Mouse (Mus musculus) liver, embryonic 16.5 days (tissue): ENCODE results near the gene Nasp. TPM values are rescaled to one million over a fixed set of nuclear protein-coding genes. Genes with fewer than 3 reads are reported as not detected.
"Not testable (repeated sequence)": the region's sequence is repeated elsewhere in the genome, so short reads cannot be mapped to it uniquely, and the experiment has no call there.

ENCODE experiments used
- ATAC-seq: fragments of 200-750 bp; cut with Nextera tagmentation; 2 replicates; pipeline ENCODE4 v1.8.0; 2017; ENCODE audit warnings: low read depth, mild to moderate bottlenecking, moderate number of reproducible peaks, moderate library complexity
- H3K27ac ChIP-seq: fragments of 300-500 bp; sonication (generic); 2 replicates; pipeline ENCODE4 v1.5.1; 2014; ENCODE audit warnings: mild to moderate bottlenecking, low read length
- H3K27me3 ChIP-seq: fragments of 300-500 bp; sonication (generic); 2 replicates; pipeline ENCODE4 v1.6.1; 2014; ENCODE audit warnings: low read depth, low read length, mixed read lengths; ENCODE audit not compliant: control insufficient read depth, insufficient read depth
- H3K36me3 ChIP-seq: fragments of 300-500 bp; sonication (generic); 2 replicates; pipeline ENCODE4 v1.6.1; 2014; ENCODE audit warnings: mild to moderate bottlenecking; ENCODE audit not compliant: control insufficient read depth, insufficient read depth
- H3K4me1 ChIP-seq: fragments of 300-500 bp; sonication (generic); 2 replicates; pipeline ENCODE4 v1.6.1; 2014; ENCODE audit warnings: low read depth, low read length, mixed read lengths; ENCODE audit not compliant: control insufficient read depth
- H3K4me2 ChIP-seq: fragments of 300-500 bp; sonication (generic); 2 replicates; pipeline ENCODE4 v1.6.1; 2014; ENCODE audit warnings: low read depth, low read length, mixed read lengths
- H3K4me3 ChIP-seq: fragments of 300-500 bp; sonication (generic); 2 replicates; pipeline ENCODE4 v1.5.1; 2014; ENCODE audit warnings: low read depth, mild to moderate bottlenecking, low read length
- H3K9ac ChIP-seq: fragments of 300-500 bp; sonication (generic); 2 replicates; pipeline ENCODE4 v1.6.1; 2014; ENCODE audit warnings: low read depth, low read length
- H3K9me3 ChIP-seq: fragments of 300-500 bp; sonication (generic); replicated peaks from 2 replicates; pipeline ENCODE4 v1.6.1; 2016; ENCODE audit warnings: low read length; ENCODE audit not compliant: control insufficient read depth
- WGBS: fragments of 180-500 bp; shearing (Covaris S2); extraction: QIAGEN DNeasy Blood & Tissue Kit; methylation state at CpG from one replicate; pipeline ENCODE4 v1.1.7; 2014; ENCODE audit not compliant: insufficient replicate concordance; 5-methylcytosine and 5-hydroxymethylcytosine counted together
- polyA plus RNA-seq: library from polyadenylated mRNA; unstranded; fragments of >200 nt; fragmentation: Nextera tagmentation; extraction: Ambion mirVana; gene quantifications from 2 replicates; pipeline ENCODE4 v1.2.1, GENCODE M21; 2015

Nasp gene
- 38.4 and 45.2 TPM in 2 replicates for polyA plus RNA-seq

DNA sequence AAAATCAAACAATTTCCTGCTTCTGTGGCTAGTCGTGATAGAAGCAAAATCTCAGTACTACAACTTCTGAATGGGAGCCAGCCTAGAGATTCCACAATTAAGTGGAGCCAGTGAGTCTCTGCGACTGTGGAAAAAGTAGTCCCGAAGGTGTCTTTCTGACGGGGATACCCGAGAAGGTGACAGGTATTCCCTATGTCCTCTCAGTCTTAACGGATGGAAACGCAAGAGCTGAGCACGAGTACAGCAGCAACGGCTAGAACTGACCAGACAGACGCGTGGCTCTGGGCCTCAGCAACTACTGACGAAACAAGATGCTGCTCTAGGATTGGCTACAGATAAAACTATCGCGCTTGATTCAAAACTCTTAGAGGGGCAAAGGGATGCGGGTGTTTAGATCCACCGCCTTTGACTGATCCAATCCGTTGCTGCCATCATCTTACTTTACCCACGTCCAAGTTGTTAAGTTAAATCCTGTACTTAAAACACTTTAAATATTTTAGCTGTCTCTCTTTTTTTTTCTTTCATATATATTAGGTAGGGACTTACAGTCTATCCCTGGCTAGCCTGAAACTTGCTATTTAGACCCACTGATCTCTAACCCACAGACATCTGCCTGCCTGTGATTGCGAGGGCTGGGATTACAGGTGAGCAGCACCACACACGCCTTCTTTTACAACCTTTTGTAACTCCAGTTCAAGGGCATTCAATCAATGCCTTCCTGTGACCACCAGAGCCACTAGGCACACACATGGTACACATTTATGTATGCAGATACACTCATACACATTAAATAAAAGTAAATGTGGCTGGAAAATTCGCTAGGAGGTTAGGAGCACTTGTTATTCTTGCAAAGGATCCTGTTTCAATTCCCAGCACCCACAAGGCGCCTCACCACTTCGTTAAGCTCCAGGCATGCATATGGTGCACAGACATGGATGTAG lies at the start of gene Nasp:
Gene Nasp, minus strand, starts transcription at position 220 of the 941 bp plus-strand sequence.
- Histone ChIP-seq H3K9me3 (no peaks in the 10 kb centered on the region), H3K4me1 (peaks cover 22% of the 10 kb centered on the region), H3K4me2 (peak within 1 kb of the TSS; percentile 98), H3K9ac (peak within 1 kb of the TSS; percentile 91), H3K36me3 (peaks cover 3% of the 10 kb centered on the region; the same call in 1 of the 2 replicates), H3K4me3 (peak within 1 kb of the TSS; percentile 98), H3K27ac (peak within 1 kb of the TSS; percentile 95), H3K27me3 (no peaks in the 10 kb centered on the region)
- peak; percentile 81 for ATAC-seq
- 7% methylated on average over 23 of the region's 23 CpGs for WGBS

DNA sequence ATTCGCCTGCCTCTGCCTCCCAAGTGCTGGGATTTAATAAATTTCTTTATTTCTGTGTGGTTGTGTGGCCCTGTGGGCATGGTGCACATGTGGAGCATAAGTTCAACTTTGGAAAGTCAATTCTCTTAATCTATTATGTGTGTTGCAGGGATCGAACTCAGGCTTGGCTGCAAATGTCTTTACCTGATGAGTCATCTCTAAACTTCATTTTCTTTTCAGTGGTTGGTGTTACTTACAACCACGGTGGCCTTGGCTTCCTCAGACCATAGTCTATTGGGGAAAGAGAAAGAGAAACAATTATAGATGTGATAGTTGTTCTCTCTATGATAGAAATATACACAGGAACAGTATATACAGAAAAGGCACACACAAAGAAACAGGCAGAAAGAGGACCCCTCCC lies 48.3 kb upstream of the Nasp start:
- Histone ChIP-seq H3K4me3 (no peak overlapping the region), H3K27ac (no peak overlapping the region), H3K9me3 (no peaks in the 10 kb centered on the region), H3K4me1 (peaks cover 10% of the 10 kb centered on the region), H3K36me3 (no peaks in the 10 kb centered on the region), H3K27me3 (no peaks in the 10 kb centered on the region), H3K9ac (no peak overlapping the region), H3K4me2 (no peak overlapping the region)
- ATAC-seq = no peak
- 61% methylated on average over 3 of the region's 3 CpGs for whole genome bisulfite sequencing

DNA sequence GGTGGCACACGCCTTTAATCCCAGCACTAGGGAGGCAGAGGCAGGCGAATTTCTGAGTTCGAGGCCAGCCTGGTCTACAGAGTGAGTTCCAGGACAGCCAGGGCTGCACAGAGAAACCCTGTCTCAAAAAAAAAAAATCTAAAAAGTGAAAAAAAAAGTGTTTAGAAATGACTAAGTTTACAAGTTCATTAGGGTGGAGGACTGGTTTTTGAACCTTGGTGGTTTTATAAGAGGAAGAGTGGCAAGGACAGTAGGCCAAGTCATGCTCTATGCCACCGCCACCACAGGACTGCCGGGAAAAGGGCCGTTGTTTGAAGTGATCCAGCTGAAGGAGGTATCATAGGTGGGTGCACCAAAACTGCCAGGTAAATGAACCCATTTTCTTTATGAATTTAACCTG lies 47.0 kb upstream of the Nasp start:
- H3K9ac ChIP-seq, H3K27ac ChIP-seq, H3K9me3 ChIP-seq, H3K4me3 ChIP-seq, ATAC-seq, H3K27me3 ChIP-seq, H3K36me3 ChIP-seq, H3K4me2 ChIP-seq, H3K4me1 ChIP-seq: not testable (repeated sequence)
- WGBS = 69% methylated on average over 6 of the region's 6 CpGs

DNA sequence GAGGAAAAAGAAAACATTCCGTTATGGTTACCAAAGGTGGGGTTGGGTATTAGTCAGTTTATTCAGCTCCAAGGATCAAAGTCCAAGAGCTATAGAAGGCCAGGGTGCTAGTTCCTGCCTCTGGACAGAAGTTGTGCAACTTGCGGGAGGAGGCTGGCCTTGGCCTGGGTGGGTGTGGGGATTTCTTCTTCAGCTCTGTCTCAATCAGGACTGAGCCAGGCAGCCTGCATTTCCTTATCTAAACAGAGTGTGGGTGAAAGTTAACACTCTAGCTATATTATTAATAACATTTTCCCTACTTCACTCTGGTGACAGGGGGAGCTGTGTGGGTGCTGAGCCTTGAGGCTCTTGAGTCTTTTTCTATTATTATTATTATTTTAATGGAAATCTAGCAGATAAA lies 45.0 kb upstream of the Nasp start:
- no peaks in the 10 kb centered on the region for H3K36me3 ChIP-seq
- no peak overlapping the region for H3K4me2 ChIP-seq
- peaks cover 10% of the 10 kb centered on the region for H3K4me1 ChIP-seq
- H3K4me3 ChIP-seq = no peak overlapping the region
- no peaks in the 10 kb centered on the region for H3K9me3 ChIP-seq
- WGBS = 29% methylated on average over 2 of the region's 2 CpGs
- peak overlapping the region; percentile 36 for H3K27ac ChIP-seq
- no peak overlapping the region for H3K9ac ChIP-seq
- H3K27me3 ChIP-seq = no peaks in the 10 kb centered on the region
- ATAC-seq = peak; percentile 92

DNA sequence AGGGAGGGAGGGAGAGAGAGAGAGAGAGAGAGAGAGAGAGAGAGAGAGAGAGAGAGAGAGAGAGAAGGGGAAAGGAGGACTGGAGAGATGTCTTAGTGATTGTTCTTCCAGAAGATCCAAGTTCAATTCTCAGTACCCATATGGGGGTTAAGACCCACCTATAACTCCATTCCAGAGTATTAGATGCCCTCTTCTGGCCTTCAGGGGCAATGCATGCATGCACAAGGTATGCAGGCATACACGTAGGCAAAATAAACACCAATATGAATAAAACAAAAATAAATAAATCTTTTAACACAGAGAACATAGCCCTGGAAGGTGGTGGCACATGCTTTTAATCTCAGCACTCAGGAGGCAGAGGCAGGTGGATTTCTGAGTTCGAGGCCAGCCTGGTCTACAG lies 41.5 kb upstream of the Nasp start:
- H3K4me2 ChIP-seq = no peak overlapping the region
- no peak overlapping the region for H3K4me3 ChIP-seq
- no peak overlapping the region for H3K9ac ChIP-seq
- H3K27ac ChIP-seq = no peak overlapping the region
- no peaks in the 10 kb centered on the region for H3K36me3 ChIP-seq
- H3K9me3 ChIP-seq = no peaks in the 10 kb centered on the region
- peaks cover 10% of the 10 kb centered on the region for H3K4me1 ChIP-seq
- no peak for ATAC-seq
- no peaks in the 10 kb centered on the region for H3K27me3 ChIP-seq
- 39% methylated on average over 2 of the region's 2 CpGs for WGBS

DNA sequence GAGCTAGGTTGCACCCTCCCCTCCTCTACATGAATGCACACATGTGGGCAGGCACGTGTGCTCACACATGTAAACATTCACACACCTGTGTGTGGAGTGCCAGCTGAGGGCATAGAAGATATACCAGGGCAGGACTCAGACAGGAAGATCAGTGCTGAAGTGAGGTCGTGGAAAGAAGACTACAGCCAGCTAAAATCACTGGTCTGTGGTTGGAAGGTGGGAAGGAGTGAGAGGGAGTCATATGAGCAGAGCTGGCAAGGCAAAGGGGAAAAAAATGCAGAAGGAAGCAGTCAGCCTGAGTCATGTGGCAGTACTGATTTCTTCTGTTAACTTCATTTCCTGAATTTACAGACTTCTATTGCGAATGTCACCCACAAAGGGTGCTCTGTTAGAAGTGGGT lies 40.4 kb upstream of the Nasp start:
- no peak overlapping the region for H3K27ac ChIP-seq
- H3K27me3 ChIP-seq = no peaks in the 10 kb centered on the region
- H3K9ac ChIP-seq = no peak overlapping the region
- H3K4me2 ChIP-seq = no peak overlapping the region
- 17% methylated on average over 3 of the region's 3 CpGs for WGBS
- no peaks in the 10 kb centered on the region for H3K36me3 ChIP-seq
- no peak overlapping the region for H3K4me3 ChIP-seq
- H3K4me1 ChIP-seq = peaks cover 6% of the 10 kb centered on the region
- no peak for ATAC-seq
- no peaks in the 10 kb centered on the region for H3K9me3 ChIP-seq

DNA sequence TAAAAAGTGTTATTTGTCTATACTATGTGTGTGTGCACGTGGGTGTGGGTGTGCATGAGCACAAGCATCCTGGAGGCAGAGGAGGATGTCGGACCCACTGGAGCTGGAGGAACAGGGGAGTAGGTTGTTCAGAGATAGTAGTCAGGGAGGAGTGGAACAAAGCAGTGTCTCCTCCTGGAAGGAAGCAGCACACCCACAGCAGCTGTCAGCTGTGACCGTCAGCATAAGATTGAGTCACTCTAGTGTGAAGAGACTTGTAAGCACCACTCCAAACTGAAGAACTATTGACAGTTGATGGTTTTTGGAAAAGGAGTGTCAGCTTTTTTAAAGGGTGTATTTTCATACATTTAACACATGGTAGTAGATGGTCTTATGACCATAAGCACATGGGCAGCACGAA lies 38.9 kb upstream of the Nasp start:
- no peaks in the 10 kb centered on the region for H3K9me3 ChIP-seq
- no peak overlapping the region for H3K4me2 ChIP-seq
- H3K36me3 ChIP-seq = no peaks in the 10 kb centered on the region
- WGBS = 37% methylated on average over 4 of the region's 4 CpGs
- ATAC-seq = no peak
- no peak overlapping the region for H3K4me3 ChIP-seq
- no peaks in the 10 kb centered on the region for H3K4me1 ChIP-seq
- no peak overlapping the region for H3K9ac ChIP-seq
- H3K27me3 ChIP-seq = no peaks in the 10 kb centered on the region
- no peak overlapping the region for H3K27ac ChIP-seq

DNA sequence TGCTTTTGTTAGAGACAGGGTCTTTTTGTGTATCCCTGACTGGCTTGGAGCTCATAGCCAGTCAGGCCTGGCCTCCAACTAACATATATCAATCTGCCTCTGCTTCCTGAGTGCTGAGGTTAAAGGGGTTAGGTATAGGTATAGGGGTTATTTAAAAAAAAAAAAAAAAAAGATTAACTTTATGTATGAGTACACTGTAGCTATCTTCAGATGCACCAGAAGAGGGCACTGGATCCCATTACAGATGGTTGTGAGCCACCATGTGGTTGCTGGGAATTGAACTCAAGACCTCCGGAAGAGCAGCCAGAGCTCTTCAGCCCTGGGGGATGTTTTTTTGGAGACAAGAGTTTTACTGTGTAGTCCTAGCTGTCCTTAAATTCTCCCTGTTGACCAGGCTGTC lies 34.3 kb upstream of the Nasp start:
- Histone ChIP-seq H3K27me3 (no peaks in the 10 kb centered on the region), H3K4me1 (no peaks in the 10 kb centered on the region), H3K36me3 (no peaks in the 10 kb centered on the region), H3K4me3 (no peak overlapping the region), H3K27ac (no peak overlapping the region), H3K9ac (no peak overlapping the region), H3K9me3 (no peaks in the 10 kb centered on the region), H3K4me2 (no peak overlapping the region)
- no peak for ATAC-seq
- 91% methylated on average over 1 of the region's 1 CpGs for WGBS

DNA sequence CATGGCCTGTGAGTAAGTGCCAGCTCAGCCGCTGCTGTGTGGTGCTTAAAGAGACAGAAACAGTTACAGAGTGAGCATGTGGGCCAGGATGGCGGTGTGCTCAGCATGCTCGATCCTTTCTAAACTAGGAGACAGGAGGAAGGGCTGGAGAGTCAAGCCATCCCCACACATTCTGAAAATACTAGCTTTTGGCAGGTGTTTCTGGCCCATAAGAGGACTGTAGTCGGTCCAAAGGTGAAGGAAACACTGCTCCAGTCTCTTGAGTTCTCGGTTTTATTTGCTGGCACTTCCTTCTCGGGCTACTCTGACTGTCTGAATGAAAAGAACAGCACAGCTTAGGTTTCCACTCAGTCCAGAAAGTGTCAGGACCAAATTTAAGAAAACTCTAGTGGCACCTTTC lies 33.1 kb upstream of the Nasp start:
- Histone ChIP-seq H3K27me3 (no peaks in the 10 kb centered on the region), H3K4me1 (peaks cover 2% of the 10 kb centered on the region), H3K9me3 (no peaks in the 10 kb centered on the region), H3K4me3 (no peak overlapping the region), H3K36me3 (no peaks in the 10 kb centered on the region), H3K9ac (no peak overlapping the region), H3K27ac (no peak overlapping the region), H3K4me2 (no peak overlapping the region)
- no peak for ATAC-seq
- 57% methylated on average over 6 of the region's 6 CpGs for WGBS
